Mouse (Mus musculus): ENCODE data around the gene Srcap. TPM values are rescaled to one million over a fixed set of nuclear protein-coding genes. Genes with fewer than 3 reads are reported as not detected.
"Not testable (repeated sequence)": the region's sequence is repeated elsewhere in the genome, so short reads cannot be mapped to it uniquely, and the experiment has no call there.

Srcap gene
- polyA plus RNA-seq (2015; fragmentation: Nextera tagmentation; extraction: Ambion mirVana): 6.7 and 7.7 TPM in 2 replicates

DNA sequence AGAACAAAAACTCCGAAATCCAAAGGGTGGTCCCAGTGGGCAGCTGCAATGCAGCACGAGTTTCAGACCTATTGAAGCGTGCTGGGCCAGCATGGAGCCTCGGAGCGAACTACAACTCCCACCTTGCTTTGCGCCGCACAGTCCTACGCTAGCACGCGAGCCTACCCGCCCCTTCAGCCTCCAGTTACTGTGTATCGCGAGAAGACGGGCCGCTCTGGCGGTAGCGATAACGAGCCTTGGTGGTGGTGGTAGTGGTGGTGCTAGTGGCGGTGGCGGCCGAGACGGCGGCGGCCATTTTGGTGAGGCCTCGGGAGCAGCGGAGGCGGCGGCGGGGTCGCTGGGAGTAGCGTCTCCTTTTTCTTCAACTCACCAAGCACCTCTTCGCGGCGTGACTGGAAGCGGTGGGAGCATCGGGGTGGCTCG lies at the start of gene Srcap:
Gene Srcap (plus strand): TSS at position 176 of the 423 bp plus-strand sequence.
- DNase-seq (peak; percentile 97), ATAC-seq (peak; percentile 94)
- peak within 1 kb of the TSS; percentile 96 for H3K9ac ChIP-seq (replicated peaks)
- peak within 1 kb of the TSS; percentile 98 for H3K27ac ChIP-seq (ENCODE audit: low read depth)
- peak within 1 kb of the TSS; percentile 97 for H3K4me3 ChIP-seq (ENCODE audit: low read depth, low read length)
- no peaks in the 10 kb centered on the region for H3K9me3 ChIP-seq (ENCODE audit: low read length)
- peaks cover 9% of the 10 kb centered on the region for H3K4me1 ChIP-seq (ENCODE audit: insufficient read depth)
- H3K27me3 ChIP-seq (ENCODE audit: insufficient read depth, low read length): no peaks in the 10 kb centered on the region
- peak within 1 kb of the TSS; percentile 92 for H3K4me2 ChIP-seq (ENCODE audit: low read depth, low read length)
- TF ChIP-seq EP300 (IDR thresholded peaks at IDR 0.05; ENCODE audit: low read depth) (peak; percentile 84), CTCF (IDR thresholded peaks at IDR 0.05; ENCODE audit: low read depth) (no peak)
- H3K36me3 ChIP-seq (replicated peaks; ENCODE audit: insufficient read depth, low read length): peaks cover 19% of the 10 kb centered on the region
- WGBS (ENCODE audit: insufficient replicate concordance): under 1% methylated on average over 33 of the region's 37 CpGs

DNA sequence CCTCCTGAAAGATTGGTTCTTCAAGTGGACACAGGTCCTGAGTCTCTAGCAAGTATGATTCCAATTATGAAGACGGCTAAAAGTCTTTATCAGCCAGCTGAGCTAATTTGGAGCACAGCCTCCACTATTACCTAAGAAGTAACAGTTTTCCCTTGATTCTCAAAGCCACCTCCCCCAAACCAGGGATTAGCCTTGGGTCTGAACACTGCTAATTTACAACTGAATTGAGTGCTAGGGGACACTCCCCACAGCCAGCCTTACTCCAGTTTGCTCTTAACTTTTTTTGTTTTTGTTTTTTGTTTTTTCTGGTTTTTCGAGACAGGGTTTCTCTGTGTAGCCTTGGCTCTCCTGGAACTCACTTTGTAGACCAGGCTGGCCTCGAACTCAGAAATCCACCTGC lies 46.6 kb upstream of the Srcap start:
- Histone ChIP-seq H3K36me3 (replicated peaks; ENCODE audit: insufficient read depth, low read length) (peaks cover 15% of the 10 kb centered on the region), H3K9me3 (ENCODE audit: low read length) (no peaks in the 10 kb centered on the region), H3K9ac (replicated peaks) (no peak overlapping the region), H3K4me3 (ENCODE audit: low read depth, low read length) (no peak overlapping the region), H3K27ac (ENCODE audit: low read depth) (no peak overlapping the region), H3K4me1 (ENCODE audit: insufficient read depth) (peaks cover 2% of the 10 kb centered on the region), H3K4me2 (ENCODE audit: low read depth, low read length) (no peak overlapping the region), H3K27me3 (ENCODE audit: insufficient read depth, low read length) (no peaks in the 10 kb centered on the region)
- DNase-seq: no peak
- WGBS (ENCODE audit: insufficient replicate concordance): 88% methylated on average over 3 of the region's 3 CpGs
- TF ChIP-seq CTCF (IDR thresholded peaks at IDR 0.05; ENCODE audit: low read depth): no peak
- no peak for TF ChIP-seq EP300 (IDR thresholded peaks at IDR 0.05; ENCODE audit: low read depth)
- no peak for ATAC-seq

- H3K27me3 ChIP-seq (ENCODE audit: insufficient read depth, low read length); H3K4me3 ChIP-seq (ENCODE audit: low read depth, low read length); H3K4me1 ChIP-seq (ENCODE audit: insufficient read depth); H3K4me2 ChIP-seq (ENCODE audit: low read depth, low read length); H3K9me3 ChIP-seq (ENCODE audit: low read length); DNase-seq; H3K9ac ChIP-seq (replicated peaks): not testable (repeated sequence)
- H3K36me3 ChIP-seq (replicated peaks; ENCODE audit: insufficient read depth, low read length): peaks cover 15% of the 10 kb centered on the region
- 77% methylated on average over 2 of the region's 2 CpGs for WGBS (ENCODE audit: insufficient replicate concordance)
- 0 out of 2 replicates have a peak overlapping the region, but pooled peaks have one; percentile 11 for H3K27ac ChIP-seq (ENCODE audit: low read depth)
- peak; percentile 62 for ATAC-seq
- TF ChIP-seq EP300 (IDR thresholded peaks at IDR 0.05; ENCODE audit: low read depth): peak; percentile 51; the same call in 1 of the 2 replicates
Observed at GRCm38 (mm10) chr7:127465670-127466069, 46.1 kb upstream of the Srcap start.

- Histone ChIP-seq H3K4me1 (ENCODE audit: insufficient read depth) (peaks cover 2% of the 10 kb centered on the region), H3K27me3 (ENCODE audit: insufficient read depth, low read length) (no peaks in the 10 kb centered on the region), H3K27ac (ENCODE audit: low read depth) (no peak overlapping the region), H3K9me3 (ENCODE audit: low read length) (no peaks in the 10 kb centered on the region), H3K36me3 (replicated peaks; ENCODE audit: insufficient read depth, low read length) (peaks cover 15% of the 10 kb centered on the region), H3K9ac (replicated peaks) (no peak overlapping the region), H3K4me3 (ENCODE audit: low read depth, low read length) (no peak overlapping the region), H3K4me2 (ENCODE audit: low read depth, low read length) (no peak overlapping the region)
- ATAC-seq (no peak), DNase-seq (no peak)
- TF ChIP-seq CTCF (IDR thresholded peaks at IDR 0.05; ENCODE audit: low read depth): no peak
- TF ChIP-seq EP300 (IDR thresholded peaks at IDR 0.05; ENCODE audit: low read depth): no peak
- WGBS (ENCODE audit: insufficient replicate concordance): 91% methylated on average over 4 of the region's 4 CpGs
Observed at GRCm38 (mm10) chr7:127466606-127467005, 45.2 kb upstream of the Srcap start.

DNA sequence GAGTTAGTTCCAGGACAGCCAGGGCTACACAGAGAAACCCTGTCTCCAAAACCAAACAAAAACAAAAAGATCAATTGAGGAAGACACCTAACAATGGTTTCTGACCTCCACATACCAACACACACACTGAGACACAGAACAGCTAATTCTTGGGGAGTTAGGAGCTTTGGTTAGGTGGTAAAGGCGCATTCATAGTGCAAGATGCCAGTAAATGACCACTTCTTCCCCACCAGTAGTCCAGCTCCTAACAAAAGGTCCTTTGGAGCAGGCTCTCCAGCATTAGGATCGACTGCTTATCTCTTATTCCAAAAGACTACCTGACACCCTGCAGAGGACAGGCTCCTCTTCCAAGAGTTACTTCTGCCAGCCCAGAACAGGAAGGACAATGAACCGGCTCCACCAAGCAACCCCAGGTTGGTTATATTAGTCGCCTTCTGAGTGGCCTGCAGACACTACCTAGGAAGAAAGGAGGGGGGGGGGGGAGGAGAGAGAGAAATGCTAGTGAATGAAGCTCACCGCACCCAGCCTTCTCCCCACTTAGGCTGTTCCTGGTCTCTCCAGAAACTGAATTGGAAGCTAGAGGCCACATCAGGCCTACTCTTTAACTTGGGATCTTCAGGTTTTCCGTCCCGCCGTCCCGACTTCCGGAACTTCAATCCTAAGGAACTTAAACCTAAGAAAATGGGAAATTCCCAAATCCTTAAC lies 41.6 kb upstream of the Srcap start:
- no peaks in the 10 kb centered on the region for H3K9me3 ChIP-seq (ENCODE audit: low read length)
- H3K27ac ChIP-seq (ENCODE audit: low read depth): peak overlapping the region; percentile 100
- peak overlapping the region; percentile 92 for H3K9ac ChIP-seq (replicated peaks)
- H3K4me1 ChIP-seq (ENCODE audit: insufficient read depth): peaks cover 11% of the 10 kb centered on the region
- peaks cover 37% of the 10 kb centered on the region for H3K36me3 ChIP-seq (replicated peaks; ENCODE audit: insufficient read depth, low read length)
- H3K4me3 ChIP-seq (ENCODE audit: low read depth, low read length): peak overlapping the region; percentile 71
- TF ChIP-seq EP300 (IDR thresholded peaks at IDR 0.05; ENCODE audit: low read depth): no peak
- TF ChIP-seq CTCF (IDR thresholded peaks at IDR 0.05; ENCODE audit: low read depth): no peak
- WGBS (ENCODE audit: insufficient replicate concordance): 11% methylated on average over 10 of the region's 10 CpGs
- ATAC-seq: no peak
- DNase-seq: peak; percentile 52
- peak overlapping the region; percentile 96 for H3K4me2 ChIP-seq (ENCODE audit: low read depth, low read length)
- H3K27me3 ChIP-seq (ENCODE audit: insufficient read depth, low read length): no peaks in the 10 kb centered on the region

- peak overlapping the region; percentile 71 for H3K4me3 ChIP-seq (ENCODE audit: low read depth, low read length)
- WGBS (ENCODE audit: insufficient replicate concordance): under 1% methylated on average over 46 of the region's 46 CpGs
- ATAC-seq: peak; percentile 89
- H3K4me1 ChIP-seq (ENCODE audit: insufficient read depth): peaks cover 11% of the 10 kb centered on the region
- peak overlapping the region; percentile 92 for H3K9ac ChIP-seq (replicated peaks)
- TF ChIP-seq EP300 (IDR thresholded peaks at IDR 0.05; ENCODE audit: low read depth) (peak; percentile 36), CTCF (IDR thresholded peaks at IDR 0.05; ENCODE audit: low read depth) (no peak)
- peak overlapping the region; percentile 100 for H3K27ac ChIP-seq (ENCODE audit: low read depth)
- peak overlapping the region; percentile 96 for H3K4me2 ChIP-seq (ENCODE audit: low read depth, low read length)
- H3K36me3 ChIP-seq (replicated peaks; ENCODE audit: insufficient read depth, low read length): peaks cover 46% of the 10 kb centered on the region
- no peaks in the 10 kb centered on the region for H3K9me3 ChIP-seq (ENCODE audit: low read length)
- DNase-seq: peak; percentile 92
- no peaks in the 10 kb centered on the region for H3K27me3 ChIP-seq (ENCODE audit: insufficient read depth, low read length)
Observed at GRCm38 (mm10) chr7:127470743-127471645, 40.8 kb upstream of the Srcap start.
